Mouse (Mus musculus): Measurements from ENCODE around the gene Tifab.

DNA sequence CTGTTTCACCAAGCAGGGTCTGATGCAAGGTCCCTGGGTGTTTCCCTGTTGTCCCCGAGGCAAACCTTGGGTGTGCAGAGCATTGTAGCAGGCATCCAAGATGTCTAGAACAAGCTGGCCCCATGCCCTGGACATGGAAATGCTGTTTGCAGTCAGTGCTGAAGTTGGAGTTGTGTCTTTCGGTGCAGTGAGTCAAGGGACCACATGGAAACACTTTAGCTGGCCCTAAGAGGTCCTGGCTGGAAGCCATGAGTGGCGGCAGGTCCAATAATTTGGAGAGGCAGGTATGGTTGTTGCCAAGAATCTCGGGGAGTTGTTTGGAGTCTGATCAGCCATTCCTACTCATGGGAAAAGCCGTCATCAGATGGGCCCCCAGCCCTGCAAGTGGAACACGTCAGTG lies 14.9 kb downstream of the Tifab start:
- TF ChIP-seq GATA1 (IDR thresholded peaks at IDR 0.05; ENCODE audit: borderline replicate concordance, low read length) (no peak), FLI1 (IDR thresholded peaks at IDR 0.05; ENCODE audit: low read length) (no peak)

Data from megakaryocyte, embryonic 14.5 days (primary cell).